Mouse (Mus musculus) thymus, postnatal 36 days (tissue): Measurements from ENCODE around the gene Tbc1d2.
A peak's percentile ranks its signal among the peaks of the same experiment; 100 is the strongest.
"Not testable (repeated sequence)": the region's sequence is repeated elsewhere in the genome, so short reads cannot be mapped to it uniquely, and the experiment has no call there.

Experiments
- DNase-seq, 2 experiments: peaks; one replicate each; pipeline ENCODE4 v3.0.0; 2022; ENCODE audit warnings: mixed read lengths in 2 of 2

The Tbc1d2 gene

DNA sequence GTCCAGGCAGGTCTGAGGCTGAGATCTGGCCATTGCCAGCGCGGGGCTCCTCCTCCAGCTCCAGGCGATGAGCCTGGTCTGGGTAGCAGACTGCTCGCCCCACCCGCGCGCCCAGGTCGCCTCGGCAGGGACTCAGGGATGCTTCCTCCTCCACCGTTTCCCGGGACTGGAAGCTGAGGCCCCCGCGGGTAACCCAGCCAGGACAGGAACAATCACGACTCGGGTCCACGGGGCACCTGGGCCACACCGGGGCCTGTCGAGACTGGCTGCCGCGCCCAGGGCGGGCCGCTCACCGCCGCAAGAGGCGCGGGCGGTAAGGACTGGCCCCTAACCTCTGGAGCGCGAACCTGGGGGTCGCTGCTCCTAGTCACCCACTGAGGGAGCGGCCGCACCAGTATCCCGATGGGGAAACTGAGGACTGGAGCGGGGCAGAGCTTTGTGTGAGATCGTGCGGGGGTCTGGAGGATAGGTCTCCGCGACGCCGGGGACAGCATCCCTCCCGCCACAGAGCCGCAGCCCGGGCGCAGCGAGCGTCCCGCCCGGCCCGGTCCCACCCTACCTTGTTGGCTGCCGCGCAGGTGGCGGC, 48.7 kb downstream of the Tbc1d2 start:
- DNase-seq = peak in 1 of 2 experiments; percentile 28

DNA sequence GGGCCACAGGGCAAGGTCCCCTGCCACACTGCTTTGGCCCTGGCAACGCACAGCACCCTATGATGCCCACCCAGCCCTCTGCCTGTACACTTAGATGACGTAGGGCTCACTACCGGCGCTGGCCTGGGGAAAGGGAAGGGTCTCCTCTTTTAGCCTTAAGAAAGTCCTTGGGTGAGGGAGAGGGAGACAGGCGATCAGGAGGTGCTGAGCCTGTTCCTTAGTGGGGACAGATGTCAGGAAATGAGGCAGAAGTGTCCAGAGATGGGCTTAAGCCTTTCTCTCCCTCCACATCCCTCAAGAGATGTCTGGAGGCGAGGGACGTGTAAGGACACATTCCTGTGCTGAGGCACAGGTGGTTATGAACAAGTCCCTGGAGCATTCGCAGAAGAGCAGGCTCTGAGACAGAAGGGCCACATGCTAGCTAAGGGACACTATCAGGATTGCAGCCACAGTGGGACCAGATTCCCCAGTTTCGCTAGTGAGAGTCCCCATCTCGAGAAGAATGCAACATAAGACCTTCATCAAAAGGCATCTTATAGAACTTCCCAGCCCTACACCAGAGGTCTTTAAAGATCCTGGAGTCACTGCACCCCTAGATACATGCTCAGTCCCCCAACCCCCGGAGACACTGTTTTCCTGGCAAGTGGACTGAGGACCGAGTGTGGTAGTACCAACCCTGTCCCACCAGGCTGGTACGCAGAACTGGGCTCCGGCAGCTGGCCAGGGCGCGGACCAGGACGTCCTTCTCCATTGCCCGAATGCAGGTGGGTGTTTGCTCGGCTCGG, 49.3 kb downstream of the Tbc1d2 start:
- peak in 1 of 2 experiments; percentile 1 for DNase-seq

DNA sequence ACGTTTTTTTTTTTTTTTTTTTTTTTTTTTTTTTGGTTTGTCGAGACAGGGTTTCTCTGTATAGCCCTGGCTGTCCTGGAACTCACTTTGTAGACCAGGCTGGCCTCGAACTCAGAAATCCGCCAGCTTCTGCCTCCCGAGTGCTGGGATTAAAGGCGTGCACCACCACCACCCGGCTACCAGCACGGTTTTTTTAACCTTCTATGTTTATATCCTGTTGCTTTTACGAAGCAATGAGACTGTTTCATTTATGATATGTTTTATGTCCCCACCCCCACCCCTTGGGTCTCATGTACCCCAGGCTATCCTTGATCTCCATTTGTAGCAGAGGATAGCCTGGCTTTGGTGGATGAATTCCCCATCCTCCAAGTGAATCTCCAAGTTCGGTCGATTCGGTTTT, 50.4 kb downstream of the Tbc1d2 start:
- not testable (repeated sequence) for DNase-seq

DNA sequence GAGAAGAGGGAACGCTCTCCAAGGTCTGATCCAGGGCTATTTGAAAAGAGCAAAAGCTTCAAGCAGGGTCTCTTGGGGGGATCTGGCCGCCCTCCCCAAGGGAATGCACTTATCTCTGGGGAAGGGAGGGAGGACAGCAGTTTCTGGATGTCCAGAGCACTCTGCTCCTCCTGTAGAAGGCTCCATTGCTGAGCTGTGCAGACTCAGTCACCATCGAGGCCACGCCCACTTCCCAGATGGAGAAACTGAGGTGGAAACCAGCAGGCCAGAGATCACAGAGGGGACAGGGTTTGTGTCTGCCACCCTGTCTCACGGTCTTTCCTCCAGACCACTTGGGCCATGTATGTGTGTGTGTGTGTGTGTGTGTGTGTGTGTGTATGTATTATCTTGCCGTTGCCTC, 51.0 kb downstream of the Tbc1d2 start:
- DNase-seq = peak in 1 of 2 experiments; percentile 17

DNA sequence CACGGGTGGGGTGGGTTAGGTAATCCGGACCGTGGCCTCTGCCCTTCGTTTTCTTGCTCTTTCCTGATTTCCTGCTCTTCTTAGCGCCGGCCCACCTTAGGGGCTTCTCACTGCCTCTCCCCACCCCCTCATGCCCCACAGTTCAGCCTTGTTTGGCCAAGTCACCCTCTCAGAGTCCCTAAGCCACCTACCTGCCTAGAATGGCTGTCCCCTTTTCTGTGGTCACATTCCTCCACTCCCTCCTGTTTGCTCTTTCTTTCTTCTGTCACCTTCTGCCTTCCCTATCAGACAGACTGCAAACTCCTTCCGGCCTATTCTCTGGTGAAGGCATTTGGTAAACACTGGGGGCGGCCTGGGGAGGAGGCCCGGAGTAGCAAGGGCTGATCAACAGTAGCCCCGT, 51.9 kb downstream of the Tbc1d2 start:
- DNase-seq = peak in 1 of 2 experiments; percentile 10

DNA sequence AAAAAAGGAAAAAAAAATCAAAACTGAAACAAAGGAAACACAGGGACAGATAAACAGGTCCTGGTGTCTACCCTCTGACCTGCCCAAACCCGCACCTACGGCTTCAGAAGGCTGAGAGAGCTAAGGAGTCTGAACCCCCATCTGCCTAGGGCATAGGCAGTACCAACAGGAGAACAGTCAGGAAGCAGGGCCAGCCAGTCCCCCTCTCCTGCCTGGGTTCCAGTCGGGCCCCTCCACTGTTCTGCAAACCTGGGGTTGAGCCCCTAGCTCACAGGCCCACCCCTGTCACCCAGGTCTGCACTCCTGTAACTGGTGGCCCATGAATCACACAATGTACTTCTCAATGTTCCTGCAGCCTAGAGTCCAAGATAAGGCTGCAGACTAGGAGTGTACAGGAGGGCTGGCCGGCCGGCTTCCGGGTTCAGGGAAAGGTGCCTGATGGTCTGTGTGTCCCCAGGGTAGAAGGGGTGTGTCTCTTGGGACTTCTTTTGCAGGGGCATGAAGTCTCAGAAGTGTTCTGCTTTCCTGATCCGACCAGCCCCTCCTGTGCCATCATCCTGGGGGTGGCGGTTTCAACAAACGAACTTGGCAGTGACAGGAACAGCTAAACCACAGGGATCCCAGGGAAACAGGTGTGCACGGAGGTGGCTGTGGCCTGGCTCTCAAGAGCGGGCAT, 52.6 kb downstream of the Tbc1d2 start:
- peak in 1 of 2 experiments; percentile 26 for DNase-seq

DNA sequence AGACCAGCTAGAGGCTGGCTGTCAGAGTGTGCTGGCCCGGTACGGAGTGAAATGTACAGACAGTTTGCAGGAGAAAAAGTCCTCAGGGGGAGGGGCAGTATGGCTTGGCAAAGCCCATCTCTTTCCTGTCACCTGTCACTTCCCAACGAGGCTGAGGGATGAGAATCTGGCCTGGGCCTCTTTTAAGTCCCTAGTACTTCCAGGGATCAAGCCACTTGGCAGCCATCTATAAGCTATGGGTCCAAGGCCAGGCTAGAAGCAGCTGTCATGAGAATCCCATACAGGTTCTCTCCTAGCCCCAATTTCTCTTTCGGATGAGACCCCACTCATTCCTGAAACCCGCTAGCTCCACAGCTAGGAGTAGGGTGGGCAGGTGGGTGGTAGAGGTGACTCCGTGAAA, 53.6 kb downstream of the Tbc1d2 start:
- DNase-seq = no peak

DNA sequence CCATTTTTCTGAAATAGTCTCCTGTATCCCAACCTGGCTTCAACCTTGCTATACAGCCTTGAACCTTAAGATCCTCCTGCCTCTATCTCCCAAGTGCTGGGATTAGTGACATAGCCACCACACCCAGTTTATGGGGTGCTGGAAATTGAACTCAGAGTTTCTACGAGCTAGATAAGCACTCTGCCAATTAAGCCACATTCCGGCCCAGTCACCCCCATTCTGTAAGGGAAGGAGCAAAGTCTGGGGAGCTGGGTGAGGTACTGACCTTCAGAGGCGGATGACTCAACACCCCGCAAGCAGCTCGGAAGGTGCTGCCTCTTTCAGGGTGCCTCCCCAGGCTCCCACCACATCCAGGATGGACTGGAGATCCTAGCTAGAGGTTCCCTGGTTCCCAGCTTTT, 55.9 kb downstream of the Tbc1d2 start:
- DNase-seq = peak in 1 of 2 experiments; percentile 2

DNA sequence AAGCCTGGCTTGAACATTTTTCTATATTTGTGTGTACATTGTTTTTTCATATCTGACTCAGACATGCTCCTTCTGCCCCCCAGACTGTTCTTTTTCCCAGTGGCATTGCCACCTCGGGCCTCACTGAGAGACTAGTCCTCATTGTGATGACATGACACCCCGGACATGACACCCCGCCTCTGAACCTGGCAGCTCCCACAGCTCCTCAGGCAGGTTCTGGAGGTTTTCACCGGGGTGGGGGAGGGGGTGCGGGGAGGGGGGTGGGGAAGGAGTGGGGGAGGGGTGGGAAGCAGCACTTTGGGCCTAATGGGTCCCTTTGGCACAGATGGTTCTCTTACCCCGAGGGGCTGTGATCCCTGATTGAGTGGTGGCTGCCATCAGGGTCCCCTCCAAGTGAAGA, 56.5 kb downstream of the Tbc1d2 start:
- no peak for DNase-seq

DNA sequence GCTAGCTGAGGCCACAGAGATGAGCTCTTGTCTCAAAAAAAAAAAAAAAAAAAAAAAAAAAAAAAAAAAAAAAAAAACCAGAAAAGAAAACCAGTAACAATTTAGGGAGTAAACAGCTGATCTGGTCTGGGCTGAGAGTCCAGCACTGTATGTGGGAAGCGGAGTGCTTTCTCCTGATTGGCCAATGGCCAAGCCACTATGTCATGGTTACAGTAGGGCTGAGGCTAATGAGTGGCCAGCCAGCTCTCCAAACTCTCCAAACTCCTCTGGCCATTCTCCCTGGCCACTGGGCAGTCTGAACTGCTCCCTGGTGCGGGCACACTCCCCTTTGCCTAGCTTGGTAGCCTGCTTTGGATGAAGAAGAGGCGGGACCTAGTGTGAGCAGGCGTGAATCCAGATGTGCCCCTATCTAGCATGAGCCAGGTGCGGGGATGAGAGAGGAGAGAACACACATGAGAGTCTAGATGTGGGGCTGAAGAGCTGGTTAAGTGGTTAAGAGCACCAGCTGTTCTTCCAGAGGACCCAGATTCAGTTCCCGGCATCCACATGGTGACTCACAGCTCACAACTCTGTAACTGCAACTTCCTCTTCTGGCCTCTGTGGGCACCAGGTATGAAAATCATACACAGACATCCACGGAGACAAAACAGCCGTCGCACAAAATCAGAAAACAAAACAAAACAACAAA, 58.0 kb downstream of the Tbc1d2 start:
- DNase-seq = peak in 1 of 2 experiments; percentile 40

DNA sequence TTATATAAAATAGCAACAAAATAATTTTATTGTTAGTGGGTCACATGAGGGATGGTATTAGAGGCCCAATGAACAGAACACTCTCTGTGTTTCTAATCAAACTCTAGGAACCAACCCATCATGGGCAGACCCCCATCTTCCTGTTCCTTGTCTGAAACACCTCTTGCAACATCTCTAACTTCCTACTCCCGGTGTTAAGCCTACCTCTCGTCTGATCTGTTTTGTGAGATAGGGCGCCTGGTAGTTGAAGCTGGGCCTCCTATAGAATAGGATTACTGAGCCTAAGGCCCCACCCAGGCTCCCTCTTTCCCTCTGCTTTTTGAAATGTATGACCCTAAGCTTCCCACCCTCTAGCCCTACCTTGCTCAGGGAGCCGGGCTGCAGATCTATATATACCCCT, 59.2 kb downstream of the Tbc1d2 start:
- no peak for DNase-seq

DNA sequence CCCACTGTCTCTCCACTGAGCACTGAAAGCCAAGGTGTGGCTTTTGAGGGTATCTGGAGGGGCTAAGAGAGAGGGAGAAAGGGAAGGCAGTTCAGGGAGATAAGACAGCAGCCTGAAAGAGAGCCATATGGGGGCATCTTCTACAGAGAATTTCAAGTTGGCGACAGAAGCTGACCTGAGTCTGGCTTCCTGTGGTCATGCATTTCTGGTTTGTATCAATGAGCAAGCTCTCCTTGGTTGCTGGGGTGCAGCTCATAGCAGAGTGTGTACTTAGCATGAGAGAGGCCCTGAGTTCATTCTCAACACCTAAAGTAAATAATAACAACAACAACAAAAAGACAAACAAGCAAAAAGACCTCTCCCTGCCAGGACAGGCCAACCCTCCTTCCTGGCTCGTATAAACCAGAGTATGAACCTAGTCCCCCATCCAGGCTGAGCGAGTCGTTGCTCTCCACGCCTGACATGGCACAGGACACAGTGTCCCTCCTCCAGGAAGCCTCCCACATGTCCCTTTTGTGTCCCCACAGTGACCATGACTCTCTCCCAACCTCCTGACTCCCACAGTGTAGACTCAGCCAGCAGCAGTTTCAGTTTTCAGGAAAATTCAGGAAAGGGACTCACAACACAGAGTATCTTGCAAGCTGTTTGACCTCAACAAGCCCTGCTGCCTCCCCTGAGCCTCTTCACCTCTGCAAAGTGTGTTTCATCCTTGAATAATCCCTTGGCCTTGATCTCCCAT, 59.9 kb downstream of the Tbc1d2 start:
- DNase-seq = no peak

DNA sequence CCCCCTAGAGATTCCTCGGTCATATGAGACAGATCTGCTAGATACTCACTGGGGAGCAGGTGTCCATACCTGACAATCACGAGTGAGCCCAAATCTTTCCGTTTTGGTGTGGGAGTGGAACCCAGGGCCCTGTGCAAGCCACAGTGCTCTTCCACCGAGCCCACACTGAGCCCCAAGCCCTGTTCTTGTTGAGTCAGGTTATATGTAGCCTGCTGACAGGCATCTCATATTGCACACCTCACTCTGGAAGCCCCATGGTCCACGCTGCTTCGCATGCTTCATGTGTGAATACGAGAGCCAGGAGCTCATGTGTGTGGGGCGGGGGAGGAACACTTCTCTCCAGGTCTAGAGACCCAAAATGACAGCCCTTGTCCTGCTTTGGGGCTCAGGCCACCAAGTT, 60.9 kb downstream of the Tbc1d2 start:
- DNase-seq = no peak

DNA sequence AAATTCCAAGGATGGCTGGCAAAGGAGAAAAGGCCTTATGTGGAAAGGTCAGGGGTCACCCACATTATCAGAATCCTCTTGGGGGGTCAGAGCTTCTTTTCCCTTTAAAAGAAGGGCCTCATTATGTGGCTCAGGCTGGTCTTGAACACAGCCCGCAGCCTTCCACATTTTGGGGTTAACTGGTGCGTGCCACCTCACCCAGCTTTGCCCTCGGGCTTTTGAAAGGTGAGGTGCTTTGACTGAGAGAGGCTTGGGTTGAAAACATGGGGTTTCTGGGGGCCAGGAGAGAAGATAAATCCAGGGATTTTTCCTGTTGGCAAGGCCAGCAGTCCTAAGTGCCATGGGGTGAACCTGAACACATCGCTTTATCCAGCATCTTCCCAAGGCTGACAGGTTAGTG, 63.5 kb downstream of the Tbc1d2 start:
- DNase-seq = no peak

DNA sequence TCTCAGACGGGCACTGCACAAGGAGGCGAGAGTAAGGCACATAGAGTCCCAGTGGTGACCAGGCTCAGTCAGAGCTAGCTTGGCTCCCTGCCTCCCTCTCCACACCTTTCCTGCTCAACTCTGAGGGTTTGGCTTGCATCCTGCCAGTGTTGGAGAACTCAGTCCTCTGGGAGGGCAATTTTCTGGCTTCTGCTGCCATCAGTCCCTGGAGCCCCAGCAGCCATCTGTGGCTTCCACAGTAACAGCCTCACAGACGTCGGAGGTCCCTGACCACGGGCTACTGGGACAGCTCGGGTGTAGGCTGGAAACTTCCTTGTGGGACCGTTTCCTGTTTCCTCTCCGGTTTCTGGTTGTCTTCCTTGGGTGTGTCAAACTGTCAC, 64.2 kb downstream of the Tbc1d2 start:
- DNase-seq = no peak

DNA sequence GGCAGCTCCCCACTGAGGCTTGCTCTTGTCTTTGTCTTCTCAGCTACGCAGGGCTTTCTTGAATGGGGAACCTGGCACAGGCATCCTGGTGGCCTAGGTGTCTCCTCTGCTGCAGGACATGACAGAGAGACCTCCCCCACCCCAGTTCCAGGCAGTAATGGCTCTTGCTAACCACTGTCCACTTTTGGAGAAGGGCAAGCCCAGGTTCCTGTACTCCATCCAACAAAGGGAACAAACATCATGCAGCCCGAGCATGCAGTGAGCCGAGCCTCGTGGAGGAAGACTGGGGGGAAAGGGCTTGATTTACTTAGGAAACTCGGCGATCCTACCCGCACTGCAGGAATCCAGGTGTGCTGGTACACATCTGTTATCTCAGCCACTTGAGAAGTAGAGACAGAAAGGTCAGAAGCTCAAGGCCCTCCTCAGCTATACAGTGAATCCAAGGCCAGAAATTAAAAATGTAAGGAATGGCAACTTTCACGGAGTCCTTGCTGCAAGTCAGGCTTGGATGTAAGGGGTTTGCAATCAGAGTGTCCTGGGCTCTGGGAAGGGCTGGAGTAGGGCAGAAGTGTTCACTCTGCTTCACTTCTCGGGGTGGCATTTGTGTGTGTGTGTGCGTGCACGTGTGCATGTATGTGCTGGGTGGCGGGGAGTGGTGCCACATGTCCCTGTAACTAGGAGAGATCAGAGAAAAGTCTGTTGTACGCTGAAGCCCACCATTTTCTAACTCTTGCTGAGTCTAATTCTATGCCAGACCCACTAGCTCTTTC, 64.8 kb downstream of the Tbc1d2 start:
- no peak for DNase-seq

DNA sequence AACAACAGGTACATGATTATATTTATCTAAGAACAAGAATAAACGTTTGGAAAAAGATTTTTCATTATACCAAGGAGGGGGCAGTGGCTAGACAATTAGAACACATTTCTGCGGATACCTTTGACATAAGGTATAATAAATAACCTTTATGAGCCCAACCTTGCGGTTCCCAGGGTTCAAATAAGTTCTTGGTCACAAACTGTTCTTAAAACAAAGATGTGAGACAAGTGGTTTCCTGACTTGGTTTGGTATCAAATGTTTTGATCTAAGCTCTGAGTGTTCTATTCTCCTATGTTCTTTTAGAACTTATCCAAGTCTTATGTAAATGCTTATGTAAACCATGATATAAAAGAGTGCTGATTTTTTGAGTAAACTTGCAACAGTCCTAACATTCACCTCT, 65.5 kb downstream of the Tbc1d2 start:
- not testable (repeated sequence) for DNase-seq

DNA sequence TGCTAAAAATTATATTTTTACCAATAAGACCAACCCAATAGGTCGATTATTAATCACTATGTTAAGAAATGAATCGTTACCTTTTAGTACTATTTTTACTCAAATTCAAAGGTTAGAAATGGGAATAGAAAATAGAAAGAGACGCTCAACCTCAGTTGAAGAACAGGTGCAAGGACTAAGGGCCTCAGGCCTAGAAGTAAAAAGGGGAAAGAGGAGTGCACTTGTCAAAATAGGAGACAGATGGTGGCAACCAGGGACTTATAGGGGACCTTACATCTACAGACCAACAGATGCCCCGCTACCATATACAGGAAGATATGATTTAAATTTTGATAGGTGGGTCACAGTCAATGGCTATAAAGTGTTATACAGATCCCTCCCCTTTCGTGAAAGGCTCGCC, 65.9 kb downstream of the Tbc1d2 start:
- not testable (repeated sequence) for DNase-seq

DNA sequence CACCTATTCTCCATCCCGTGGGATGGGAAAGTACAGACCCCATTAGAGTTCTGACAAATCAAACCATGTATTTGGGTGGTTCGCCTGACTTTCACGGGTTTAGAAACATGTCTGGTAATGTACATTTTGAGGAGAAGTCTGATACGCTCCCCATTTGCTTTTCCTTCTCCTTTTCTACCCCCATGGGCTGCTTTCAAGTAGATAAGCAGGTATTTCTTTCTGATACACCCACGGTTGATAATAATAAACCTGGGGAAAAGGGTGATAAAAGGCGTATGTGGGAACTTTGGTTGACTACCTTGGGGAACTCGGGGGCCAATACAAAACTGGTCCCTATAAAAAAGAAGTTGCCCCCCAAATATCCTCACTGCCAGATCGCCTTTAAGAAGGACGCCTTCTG, 68.0 kb downstream of the Tbc1d2 start:
- DNase-seq = not testable (repeated sequence)

DNA sequence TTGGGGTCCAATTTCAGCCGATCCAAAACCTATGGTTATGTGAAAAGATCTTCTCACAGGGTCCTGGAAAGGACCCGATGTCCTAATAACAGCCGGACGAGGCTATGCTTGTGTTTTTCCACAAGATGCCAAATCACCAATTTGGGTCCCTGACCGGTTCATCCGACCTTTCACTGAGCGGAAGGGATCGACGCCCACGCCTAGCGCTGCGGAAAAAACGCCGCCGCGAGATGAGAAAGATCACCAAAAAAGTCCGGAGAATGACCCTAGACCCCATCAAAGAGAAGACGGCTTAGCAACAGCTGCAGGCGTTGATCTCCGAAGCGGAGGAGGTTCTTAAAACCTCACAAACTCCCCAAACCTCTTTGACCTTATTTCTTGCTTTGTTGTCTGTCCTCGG, 68.4 kb downstream of the Tbc1d2 start:
- DNase-seq = not testable (repeated sequence)

DNA sequence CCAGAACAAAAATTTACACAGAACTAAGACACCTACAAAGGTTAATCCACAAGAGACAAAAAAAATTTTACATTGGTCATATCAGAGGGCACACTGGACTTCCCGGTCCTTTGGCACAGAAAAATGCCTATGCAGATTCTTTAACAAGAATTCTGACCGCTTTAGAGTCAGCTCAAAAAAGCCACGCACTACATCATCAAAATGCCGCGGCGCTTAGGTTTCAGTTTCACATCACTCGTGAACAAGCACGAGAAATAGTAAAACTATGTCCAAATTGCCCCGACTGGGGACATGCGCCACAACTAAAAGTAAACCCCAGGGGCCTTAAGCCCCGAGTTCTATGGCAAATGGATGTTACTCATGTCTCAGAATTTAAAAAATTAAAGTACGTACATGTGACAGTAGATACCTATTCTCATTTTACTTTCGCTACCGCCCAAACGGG, 69.2 kb downstream of the Tbc1d2 start:
- DNase-seq = not testable (repeated sequence)
